Mouse (Mus musculus) neural tube, embryonic 15.5 days (tissue): ENCODE results near the gene Igf2. TPM values are rescaled to one million over a fixed set of nuclear protein-coding genes. Genes with fewer than 3 reads are reported as not detected.

Experiments
- ATAC-seq: fragments of 200-750 bp; cut with Nextera tagmentation; 2 replicates; pipeline ENCODE4 v1.8.0; 2017; ENCODE audit warnings: mild to moderate bottlenecking, moderate TSS enrichment, moderate library complexity; ENCODE audit not compliant: low FRiP score
- H3K27ac ChIP-seq: fragments of 300-500 bp; sonication (generic); replicated peaks from 2 replicates; pipeline ENCODE4 v1.5.1; 2015; ENCODE audit warnings: mild to moderate bottlenecking, inconsistent platforms
- H3K27me3 ChIP-seq: fragments of 300-500 bp; sonication (generic); replicated peaks from 2 replicates; pipeline ENCODE4 v1.6.1; 2015; ENCODE audit warnings: inconsistent platforms
- H3K36me3 ChIP-seq: fragments of 300-500 bp; sonication (generic); 2 replicates; pipeline ENCODE4 v1.6.1; 2015; ENCODE audit warnings: inconsistent platforms
- H3K4me1 ChIP-seq: fragments of 300-500 bp; sonication (generic); 2 replicates; pipeline ENCODE4 v1.6.1; 2015; ENCODE audit warnings: inconsistent platforms
- H3K4me2 ChIP-seq: fragments of 300-500 bp; sonication (generic); 2 replicates; pipeline ENCODE4 v1.6.1; 2015; ENCODE audit warnings: inconsistent platforms, mild to moderate bottlenecking, moderate library complexity
- H3K4me3 ChIP-seq: fragments of 300-500 bp; sonication (generic); replicated peaks from 2 replicates; pipeline ENCODE4 v1.5.1; 2015; ENCODE audit warnings: mild to moderate bottlenecking, inconsistent platforms
- H3K9ac ChIP-seq: fragments of 300-500 bp; sonication (generic); replicated peaks from 2 replicates; pipeline ENCODE4 v1.6.1; 2015; ENCODE audit warnings: mild to moderate bottlenecking, inconsistent platforms
- H3K9me3 ChIP-seq: fragments of 300-500 bp; sonication (generic); replicated peaks from 2 replicates; pipeline ENCODE4 v1.6.1; 2016; ENCODE audit warnings: inconsistent platforms
- WGBS: fragments of 180-500 bp; shearing (Covaris S2); methylation state at CpG from one replicate; pipeline ENCODE4 v1.1.7; 2015; ENCODE audit warnings: mixed read lengths; 5-methylcytosine and 5-hydroxymethylcytosine counted together
- polyA plus RNA-seq: library from polyadenylated mRNA; unstranded; fragments of >200 nt; fragmentation: Nextera tagmentation; extraction: Ambion mirVana; gene quantifications from 2 replicates; pipeline ENCODE4 v1.2.1, GENCODE M21; 2015

The Igf2 gene
- polyA plus RNA-seq: 176 and 252 TPM in 2 replicates

- 74% methylated on average over 2 of the region's 2 CpGs for WGBS
- Histone ChIP-seq H3K27ac (no peak within 1 kb of the TSS), H3K4me2 (no peak within 1 kb of the TSS), H3K9me3 (no peaks in the 10 kb centered on the region), H3K27me3 (peaks cover 50% of the 10 kb centered on the region), H3K4me1 (peaks cover 9% of the 10 kb centered on the region), H3K9ac (no peak within 1 kb of the TSS), H3K4me3 (no peak within 1 kb of the TSS), H3K36me3 (no peaks in the 10 kb centered on the region)
- no peak for ATAC-seq
These were observed at the start of gene Igf2 for GRCm38 (mm10) chr7:142666659-142667058. Gene Igf2 (minus strand): TSS chr7:142666816.

DNA sequence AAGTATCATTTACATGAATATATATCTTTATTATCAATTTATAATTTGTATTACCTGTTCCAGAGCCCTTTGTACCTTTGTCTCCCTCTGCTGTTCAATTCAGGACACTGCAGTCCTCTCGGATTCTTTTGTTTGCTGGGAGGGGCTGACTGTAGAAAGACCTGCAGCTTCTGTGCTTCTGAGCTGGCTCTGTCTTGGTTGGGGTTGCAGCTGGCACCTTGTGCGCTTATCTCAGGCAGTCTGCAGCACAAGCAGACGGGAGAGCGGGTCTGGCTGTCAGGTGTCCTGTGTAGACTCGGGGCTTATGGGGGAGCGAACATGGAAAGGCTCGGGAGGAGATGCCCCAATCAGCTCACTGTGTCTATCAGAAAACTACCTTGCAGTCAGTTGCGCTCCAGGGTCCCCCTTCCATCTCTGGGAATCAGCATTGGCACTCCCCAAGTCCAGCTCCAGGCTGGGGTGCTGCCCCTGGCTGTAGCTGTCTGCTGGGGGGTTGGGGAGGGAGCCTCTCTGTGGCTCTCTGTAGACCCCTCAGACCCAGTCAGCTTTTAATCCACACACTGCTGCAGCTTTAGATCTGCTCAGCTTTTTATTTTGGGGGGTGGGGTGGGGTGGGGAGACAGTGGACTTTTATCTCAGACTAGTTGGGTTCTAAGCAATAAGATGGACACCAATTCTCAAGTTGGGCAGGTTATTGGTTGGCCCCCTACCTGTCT lies 48.3 kb upstream of the Igf2 start:
- Histone ChIP-seq H3K4me1 (peaks cover 5% of the 10 kb centered on the region; the same call in 1 of the 2 replicates), H3K4me3 (peak overlapping the region; percentile 25), H3K4me2 (peak overlapping the region; percentile 52), H3K27me3 (no peaks in the 10 kb centered on the region), H3K9ac (peak overlapping the region; percentile 41), H3K36me3 (no peaks in the 10 kb centered on the region), H3K9me3 (no peaks in the 10 kb centered on the region), H3K27ac (no peak overlapping the region)
- WGBS: 17% methylated on average over 8 of the region's 8 CpGs
- ATAC-seq: 0 out of 2 replicates have a peak, but pooled peaks have one; percentile 47

DNA sequence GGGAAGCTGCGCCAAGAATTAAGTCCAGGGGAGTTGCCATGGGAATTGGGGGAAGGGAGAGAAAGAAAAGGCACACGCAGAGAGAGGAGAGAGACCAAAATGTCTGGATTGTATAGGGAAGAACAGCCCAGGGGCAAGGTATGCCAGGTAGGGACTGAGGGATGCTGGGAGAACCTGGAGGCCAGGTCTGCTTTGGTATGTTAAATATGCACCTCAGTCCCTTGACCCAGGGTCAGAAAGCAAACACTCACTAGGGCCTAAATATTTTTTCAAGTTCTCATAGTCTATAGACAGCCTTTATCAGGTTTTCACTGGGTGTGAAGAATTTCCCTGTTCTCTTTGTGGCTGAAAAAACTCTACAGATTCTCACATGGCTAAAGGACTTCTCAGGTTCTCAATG lies 40.3 kb upstream of the Igf2 start:
- Histone ChIP-seq H3K9me3 (no peaks in the 10 kb centered on the region), H3K27ac (no peak overlapping the region), H3K9ac (no peak overlapping the region), H3K36me3 (no peaks in the 10 kb centered on the region), H3K4me3 (no peak overlapping the region), H3K27me3 (no peaks in the 10 kb centered on the region), H3K4me1 (no peaks in the 10 kb centered on the region), H3K4me2 (no peak overlapping the region)
- no peak for ATAC-seq
- WGBS: 78% methylated on average over 2 of the region's 2 CpGs

- Histone ChIP-seq H3K27me3 (no peaks in the 10 kb centered on the region), H3K36me3 (no peaks in the 10 kb centered on the region), H3K4me3 (no peak overlapping the region), H3K4me2 (no peak overlapping the region), H3K4me1 (no peaks in the 10 kb centered on the region), H3K9ac (no peak overlapping the region), H3K9me3 (no peaks in the 10 kb centered on the region), H3K27ac (no peak overlapping the region)
- ATAC-seq: no peak
- 68% methylated on average over 5 of the region's 5 CpGs for WGBS
These were observed 32.8 kb upstream of the Igf2 start for GRCm38 (mm10) chr7:142699334-142699860.

GRCm38 (mm10) chr7:142678611-142679010 lies 12.0 kb upstream of the Igf2 start:
- no peak overlapping the region for H3K4me3 ChIP-seq
- WGBS: 95% methylated on average over 3 of the region's 3 CpGs
- 0 out of 2 replicates have a peak, but pooled peaks cover 3% of the 10 kb centered on the region for H3K27me3 ChIP-seq
- no peak overlapping the region for H3K9ac ChIP-seq
- H3K27ac ChIP-seq: no peak overlapping the region
- no peaks in the 10 kb centered on the region for H3K9me3 ChIP-seq
- no peaks in the 10 kb centered on the region for H3K36me3 ChIP-seq
- H3K4me2 ChIP-seq: no peak overlapping the region
- ATAC-seq: no peak
- no peaks in the 10 kb centered on the region for H3K4me1 ChIP-seq

DNA sequence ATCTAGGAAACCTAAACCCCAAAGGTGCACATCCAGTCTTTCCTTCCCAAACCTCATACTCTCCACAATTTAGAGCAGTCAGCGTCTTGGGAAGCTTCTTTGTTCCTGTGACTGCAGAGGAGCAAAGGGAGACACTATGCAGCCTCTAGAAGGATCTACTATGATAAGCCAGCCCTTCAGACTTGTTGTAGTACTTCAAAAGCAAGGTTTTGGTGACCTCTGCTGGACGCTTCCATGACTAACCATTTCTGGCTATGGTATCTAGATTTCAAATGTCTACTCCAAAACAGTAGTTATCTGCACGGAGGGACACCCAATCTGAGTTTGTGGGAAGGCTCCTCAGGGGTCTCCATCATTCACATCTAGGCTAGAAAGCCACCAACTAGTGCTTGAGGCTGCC lies 9.0 kb upstream of the Igf2 start:
- Histone ChIP-seq H3K27me3 (0 out of 2 replicates have a peak, but pooled peaks cover 3% of the 10 kb centered on the region), H3K9me3 (no peaks in the 10 kb centered on the region), H3K9ac (no peak overlapping the region), H3K4me2 (no peak overlapping the region), H3K4me1 (no peaks in the 10 kb centered on the region), H3K27ac (0 out of 2 replicates have a peak overlapping the region, but pooled peaks have one; percentile 23), H3K4me3 (no peak overlapping the region), H3K36me3 (no peaks in the 10 kb centered on the region)
- WGBS: 12% methylated on average over 3 of the region's 3 CpGs
- ATAC-seq: peak; percentile 70; the same call in 1 of the 2 replicates

DNA sequence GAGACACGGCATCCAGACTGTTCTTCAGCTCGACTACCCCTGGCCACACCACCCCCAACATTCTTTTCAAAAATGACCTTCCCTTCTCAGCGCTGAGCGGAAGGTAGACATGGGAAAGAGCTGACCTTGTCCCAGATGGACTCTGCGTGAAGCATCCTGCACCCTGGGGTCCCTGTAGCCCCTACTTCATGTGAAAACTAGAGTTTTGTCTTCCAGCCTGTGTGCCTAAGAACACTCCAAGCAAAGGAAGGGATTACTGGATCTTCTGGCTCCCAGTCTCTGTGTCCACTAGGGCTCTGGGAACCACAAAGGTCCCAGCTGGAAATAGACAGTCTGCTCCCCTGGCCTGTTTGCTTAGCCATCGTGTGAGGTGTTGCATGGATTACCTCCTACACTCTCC lies 8.5 kb upstream of the Igf2 start:
- 77% methylated on average over 6 of the region's 6 CpGs for WGBS
- Histone ChIP-seq H3K4me2 (no peak overlapping the region), H3K9ac (no peak overlapping the region), H3K36me3 (no peaks in the 10 kb centered on the region), H3K4me3 (no peak overlapping the region), H3K9me3 (no peaks in the 10 kb centered on the region), H3K27ac (0 out of 2 replicates have a peak overlapping the region, but pooled peaks have one; percentile 23), H3K27me3 (0 out of 2 replicates have a peak, but pooled peaks cover 3% of the 10 kb centered on the region), H3K4me1 (no peaks in the 10 kb centered on the region)
- ATAC-seq: no peak

DNA sequence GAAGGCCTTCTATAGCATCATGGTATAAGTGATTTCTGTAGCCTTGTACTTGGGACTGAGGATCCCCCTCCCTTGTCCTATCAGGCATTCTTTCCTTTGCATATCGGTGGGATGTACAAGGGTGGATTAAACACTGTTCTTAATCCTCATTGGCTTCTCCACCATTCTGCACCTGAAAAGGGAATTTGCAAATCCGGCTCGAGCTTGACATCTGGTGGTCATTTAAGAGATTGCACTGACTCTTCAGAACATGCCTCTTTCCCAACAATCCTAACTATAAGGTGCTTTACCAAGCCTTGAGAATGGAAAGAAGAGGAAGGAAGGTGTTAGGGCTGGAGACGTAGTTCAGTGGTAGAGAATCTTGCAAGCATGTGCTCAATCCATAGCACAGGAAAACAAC lies 5.5 kb upstream of the Igf2 start:
- H3K36me3 ChIP-seq: no peaks in the 10 kb centered on the region
- H3K4me3 ChIP-seq: no peak overlapping the region
- H3K4me1 ChIP-seq: no peaks in the 10 kb centered on the region
- no peak overlapping the region for H3K27ac ChIP-seq
- no peak overlapping the region for H3K4me2 ChIP-seq
- ATAC-seq: peak; percentile 47; the same call in 1 of the 2 replicates
- WGBS: 17% methylated on average over 4 of the region's 4 CpGs
- no peak overlapping the region for H3K9ac ChIP-seq
- H3K27me3 ChIP-seq: peaks cover 5% of the 10 kb centered on the region; the same call in 1 of the 2 replicates
- H3K9me3 ChIP-seq: no peaks in the 10 kb centered on the region

DNA sequence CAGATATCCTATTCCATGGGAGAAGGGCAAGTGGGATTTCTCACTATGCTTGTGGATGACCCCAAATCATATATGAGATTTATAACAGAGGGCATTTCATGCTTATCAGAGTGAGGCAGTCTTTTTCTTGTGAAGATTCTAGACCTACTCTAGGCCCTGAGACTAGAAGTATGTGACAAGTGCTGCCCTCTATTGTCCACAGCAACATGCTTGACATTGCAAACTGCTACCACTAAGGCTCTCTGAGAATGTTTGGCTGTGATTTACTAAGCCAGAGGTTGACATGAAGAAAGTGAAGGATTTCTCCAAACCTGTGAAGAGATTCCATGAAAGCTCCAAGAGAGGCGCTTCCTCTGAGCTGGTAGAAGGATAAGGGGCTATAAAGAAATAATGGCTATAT lies 4.5 kb upstream of the Igf2 start:
- H3K27ac ChIP-seq: no peak overlapping the region
- 89% methylated on average over 1 of the region's 1 CpGs for WGBS
- H3K27me3 ChIP-seq: peaks cover 14% of the 10 kb centered on the region
- no peak overlapping the region for H3K4me3 ChIP-seq
- H3K9me3 ChIP-seq: no peaks in the 10 kb centered on the region
- H3K36me3 ChIP-seq: no peaks in the 10 kb centered on the region
- H3K9ac ChIP-seq: no peak overlapping the region
- H3K4me2 ChIP-seq: no peak overlapping the region
- H3K4me1 ChIP-seq: no peaks in the 10 kb centered on the region
- no peak for ATAC-seq

DNA sequence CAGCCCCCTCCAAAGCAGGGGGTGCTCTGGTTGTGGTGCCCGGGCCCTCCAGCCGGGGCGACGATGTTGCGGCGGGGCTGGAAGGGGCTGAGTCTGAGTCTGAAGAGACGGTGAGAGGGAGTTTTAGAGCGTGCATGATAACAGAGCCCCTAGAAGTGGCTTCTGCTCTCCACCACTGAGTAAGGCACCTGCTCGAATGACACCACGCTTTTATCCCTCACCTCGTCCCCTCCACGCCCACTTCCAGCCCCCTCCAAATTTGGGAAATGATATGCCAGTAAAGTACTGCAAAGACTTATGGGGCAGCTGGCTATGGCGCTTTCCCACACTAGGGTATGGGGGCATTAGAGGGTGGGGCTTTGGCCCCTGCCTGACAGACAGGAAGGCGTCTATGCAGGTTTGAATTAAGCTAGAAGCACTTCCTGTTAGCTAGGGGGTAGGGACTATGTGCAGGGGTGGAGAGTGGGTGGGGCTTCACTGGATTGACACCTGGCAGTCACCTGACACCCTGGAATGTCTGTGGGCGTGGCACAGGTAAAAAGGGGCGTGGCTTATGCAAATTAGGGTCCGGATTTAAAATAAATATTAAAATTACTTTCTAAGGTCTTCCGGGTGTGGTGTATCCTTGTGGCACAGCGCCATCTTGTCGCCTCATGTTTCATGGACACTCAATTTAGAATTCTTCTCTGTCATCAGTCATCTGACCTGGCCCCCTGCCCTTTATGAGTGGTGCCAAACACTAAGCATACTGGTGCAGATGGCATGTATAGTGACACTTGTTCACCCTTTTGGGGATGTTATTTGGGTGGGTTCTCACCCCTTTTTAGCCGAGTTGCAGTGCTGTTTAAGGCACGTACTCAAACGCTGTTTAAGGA lies 3.4 kb upstream of the Igf2 start, which contains the start of gene Gm49394:
TSS of gene Gm49394 (minus strand) at position 192 of the 875 bp plus-strand sequence.
- Histone ChIP-seq H3K9ac (no peak within 1 kb of the TSS), H3K9me3 (no peaks in the 10 kb centered on the region), H3K4me2 (no peak within 1 kb of the TSS), H3K27ac (no peak within 1 kb of the TSS), H3K36me3 (no peaks in the 10 kb centered on the region), H3K4me1 (no peaks in the 10 kb centered on the region), H3K4me3 (no peak within 1 kb of the TSS), H3K27me3 (peaks cover 25% of the 10 kb centered on the region)
- no peak for ATAC-seq
- 86% methylated on average over 23 of the region's 23 CpGs for WGBS

DNA sequence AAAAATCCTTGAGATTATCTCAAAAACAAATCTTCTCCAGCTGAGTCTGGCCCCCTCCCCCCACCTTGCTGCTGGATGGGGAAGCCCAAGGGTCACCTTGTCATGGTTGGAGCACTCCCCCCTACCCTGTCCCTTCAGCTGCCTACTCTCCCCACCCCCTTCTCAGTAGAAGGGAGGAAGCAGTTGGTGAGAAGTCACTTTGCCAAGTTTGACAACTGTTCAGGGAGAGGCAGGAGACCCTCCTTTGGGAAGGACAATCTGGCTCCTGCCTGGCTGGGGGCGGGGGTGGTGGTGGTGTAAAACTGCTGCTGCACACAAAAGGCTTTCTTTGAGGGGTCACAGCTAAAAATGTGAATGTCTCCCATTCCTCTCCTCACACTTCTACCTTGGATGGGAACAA lies 1.7 kb upstream of the Igf2 start:
- WGBS: 73% methylated on average over 1 of the region's 1 CpGs
- H3K9me3 ChIP-seq: no peaks in the 10 kb centered on the region
- peaks cover 9% of the 10 kb centered on the region for H3K4me1 ChIP-seq

More for the DNA sequence above, 1.7 kb upstream of the Igf2 start:
- no peak overlapping the region for H3K27ac ChIP-seq
- no peak for ATAC-seq
- H3K9ac ChIP-seq: no peak overlapping the region
- no peaks in the 10 kb centered on the region for H3K36me3 ChIP-seq
- no peak overlapping the region for H3K4me2 ChIP-seq
- no peak overlapping the region for H3K4me3 ChIP-seq
- H3K27me3 ChIP-seq: peaks cover 38% of the 10 kb centered on the region
